Mouse (Mus musculus) retina, postnatal 7 days (tissue): Measurements from ENCODE around the gene Rars.
"Not testable (repeated sequence)": the region's sequence is repeated elsewhere in the genome, so short reads cannot be mapped to it uniquely, and the experiment has no call there.

Experiments used
- DNase-seq: peaks from one replicate; pipeline ENCODE4 v3.0.0-alpha.2; 2012; ENCODE audit warnings: low read depth, low spot score

Rars gene

DNA sequence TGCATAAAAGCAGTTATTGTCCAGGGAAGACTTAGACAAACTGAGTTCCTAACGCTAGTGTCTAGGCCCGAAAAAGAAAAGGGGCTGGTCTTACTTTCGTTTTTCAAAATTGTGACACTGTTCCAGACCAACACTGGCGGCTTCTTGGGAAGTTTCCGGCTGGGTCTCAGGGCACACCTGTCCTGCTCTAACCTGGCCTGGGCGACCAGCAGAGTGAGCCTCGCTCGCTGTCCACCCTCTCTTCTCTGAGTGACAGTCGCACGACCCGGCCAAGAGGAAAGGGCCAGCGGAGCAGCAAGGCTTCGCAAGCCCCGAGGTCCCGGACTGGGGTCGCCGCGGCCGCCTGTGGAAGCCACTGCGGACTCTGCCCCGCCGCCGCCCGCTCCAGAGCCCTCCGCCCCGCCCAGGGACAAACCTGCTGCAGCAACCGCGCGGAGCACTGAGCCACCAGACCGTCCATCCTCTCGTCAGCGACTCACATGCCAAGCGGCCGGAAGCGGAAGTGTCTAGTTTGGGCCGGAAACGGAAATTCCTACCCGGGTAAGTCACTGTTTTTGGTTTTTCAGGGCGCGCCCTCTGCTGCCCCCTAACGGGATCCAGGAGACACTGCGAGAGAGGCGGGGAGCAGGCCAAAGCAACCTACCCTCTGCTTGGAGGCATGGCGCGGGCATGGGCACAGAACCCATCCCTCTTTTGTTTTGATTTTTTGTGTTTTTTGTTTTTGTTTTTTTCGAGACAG, at the start of gene Rars:
Gene Rars, minus strand, starts transcription at position 485 of the 739 bp plus-strand sequence.
- DNase-seq = peak; percentile 91

DNA sequence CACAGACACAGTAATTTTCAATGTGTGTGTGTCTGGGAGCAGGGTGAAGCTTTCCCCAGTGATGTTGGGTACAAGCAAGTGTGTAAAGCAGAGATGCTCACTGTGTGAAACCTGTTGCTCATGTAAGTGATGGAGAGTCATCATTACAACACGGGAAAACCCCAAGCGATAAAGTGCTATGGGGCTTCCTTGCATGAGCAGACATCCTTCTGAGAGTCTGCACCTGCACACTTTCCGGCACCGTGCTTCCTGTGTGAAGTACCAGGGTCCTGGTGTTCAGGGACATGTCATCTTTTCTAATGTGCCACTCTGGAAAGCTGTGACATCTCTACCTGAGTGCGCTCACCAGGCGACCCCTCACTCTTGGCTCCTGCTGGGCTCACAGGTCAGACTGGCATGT, 48.5 kb upstream of the Rars start:
- no peak for DNase-seq

DNA sequence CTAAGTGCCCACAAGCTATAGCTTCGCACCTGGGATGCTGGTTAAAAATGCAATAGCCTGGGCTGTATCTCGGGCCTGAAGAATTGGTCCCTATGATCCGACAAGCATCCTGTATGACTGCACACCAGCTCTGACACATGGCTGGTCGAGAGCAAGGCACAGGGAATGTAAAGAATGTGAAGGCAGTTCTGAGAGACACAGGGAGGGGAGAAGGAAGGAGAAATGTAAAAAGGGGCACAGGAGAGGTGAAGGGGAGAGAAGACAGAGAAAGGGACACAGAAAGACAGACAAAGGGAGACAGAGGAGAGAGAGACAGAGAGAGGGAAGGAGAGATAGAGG, 44.2 kb upstream of the Rars start:
- DNase-seq = no peak

DNA sequence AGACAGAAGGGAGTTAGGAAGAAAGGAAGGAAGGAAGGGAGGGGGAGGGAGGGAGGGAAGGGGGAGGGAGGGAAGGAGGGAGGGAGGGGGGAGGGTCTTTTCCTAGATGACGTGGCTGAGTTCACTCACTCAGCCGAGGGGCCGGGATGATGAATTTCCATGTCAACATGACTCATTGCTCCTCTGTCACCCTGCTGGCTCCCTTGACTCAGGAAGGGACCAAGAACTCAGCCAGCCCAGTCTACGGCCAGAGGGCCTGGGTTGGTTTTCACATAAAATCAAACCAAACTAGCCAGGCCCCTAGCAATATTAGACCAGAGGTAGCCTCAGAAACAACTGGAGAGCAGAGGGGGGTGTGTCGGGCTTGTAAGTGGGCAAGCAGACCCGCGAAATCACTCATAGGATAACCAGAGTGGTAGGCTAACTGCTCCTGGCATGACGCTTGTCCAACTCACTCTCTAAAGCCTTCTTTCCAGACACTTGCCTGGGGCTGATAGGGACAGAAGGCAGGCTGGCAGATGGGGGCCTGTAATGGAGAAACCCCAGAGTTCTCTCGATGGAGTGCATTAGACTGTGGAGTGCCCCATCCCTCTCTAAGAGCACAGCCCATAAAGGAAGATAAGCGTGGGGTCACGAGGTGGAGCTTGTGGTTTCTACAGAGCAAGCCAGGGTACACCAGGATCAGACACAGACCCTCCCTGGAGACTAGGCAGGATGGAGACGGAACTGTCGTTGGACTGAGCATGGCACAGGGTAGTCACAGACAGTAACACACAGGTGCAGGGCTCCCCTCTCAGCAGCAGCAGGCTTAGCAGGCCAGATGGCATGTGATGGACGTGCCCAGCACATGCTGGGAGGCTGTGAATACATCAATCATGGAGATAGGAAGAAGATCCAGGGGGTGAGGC, 43.6 kb upstream of the Rars start:
- no peak for DNase-seq

DNA sequence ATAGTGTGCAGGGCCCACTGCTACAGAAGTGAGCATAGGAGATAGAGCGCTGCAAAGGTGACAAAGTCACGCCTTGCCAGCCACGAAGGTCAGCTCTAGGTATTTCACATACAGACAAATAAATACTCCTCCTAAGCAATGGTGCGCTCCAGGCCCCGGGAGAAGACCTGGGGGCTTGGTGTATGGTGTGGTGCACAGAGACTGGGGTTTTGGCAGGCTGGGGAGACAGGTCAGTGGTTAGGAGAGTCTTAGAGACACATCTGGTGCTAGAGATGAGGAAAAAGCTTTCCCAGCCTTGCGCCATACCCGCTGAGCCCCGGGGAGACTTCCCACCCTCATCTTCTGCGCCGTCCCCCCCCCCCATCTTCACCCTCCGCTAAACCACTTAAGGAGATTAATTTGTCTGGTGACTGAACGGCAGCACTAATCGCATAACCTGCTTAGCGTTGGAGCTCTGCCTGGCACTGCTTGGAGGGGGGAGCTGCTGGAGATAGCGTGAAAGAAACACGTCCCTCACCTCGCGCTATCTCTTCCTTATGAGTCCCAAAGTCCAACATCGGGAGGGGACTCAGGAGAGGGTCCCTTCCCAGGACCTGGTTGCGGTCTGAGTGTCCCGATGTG, 39.4 kb upstream of the Rars start:
- peak; percentile 86 for DNase-seq

DNA sequence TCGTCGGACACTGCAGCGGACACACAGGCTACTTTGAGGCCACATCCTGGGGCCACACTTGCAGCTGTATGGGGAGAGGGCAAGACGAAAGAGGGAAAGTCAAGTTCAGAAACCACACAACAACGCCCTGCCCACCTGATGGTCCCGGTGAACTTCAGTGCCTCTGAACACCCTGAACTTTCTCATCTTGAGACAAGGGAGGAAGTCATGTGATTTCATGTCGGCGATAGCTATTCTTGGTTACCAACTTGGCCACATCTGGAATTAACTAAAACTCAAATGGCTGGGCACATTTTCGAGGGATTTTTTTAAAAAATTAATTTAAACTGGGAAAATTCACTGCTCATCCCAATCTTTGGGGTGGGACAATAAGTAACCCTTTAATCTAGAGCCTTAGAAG, 36.7 kb upstream of the Rars start:
- DNase-seq = no peak

DNA sequence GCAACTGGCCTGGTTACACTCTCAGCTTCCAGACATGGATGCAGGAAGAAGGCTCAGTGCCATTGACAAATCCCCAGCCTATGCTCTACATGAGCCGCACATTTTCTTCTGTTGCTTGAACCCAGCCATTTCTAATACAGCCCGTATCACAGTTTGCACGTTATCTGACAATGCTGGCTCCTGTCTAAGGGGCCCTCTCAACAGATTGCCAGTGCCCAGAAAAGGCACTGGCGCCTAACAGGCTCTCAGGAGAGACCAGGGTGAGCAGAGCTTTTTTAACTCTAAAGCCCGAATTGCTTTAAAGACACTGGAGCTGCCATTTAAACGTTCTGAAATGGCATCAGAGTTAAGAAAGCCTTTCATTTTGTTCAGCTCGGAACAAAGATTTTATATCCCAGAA, 31.8 kb upstream of the Rars start:
- DNase-seq = no peak

DNA sequence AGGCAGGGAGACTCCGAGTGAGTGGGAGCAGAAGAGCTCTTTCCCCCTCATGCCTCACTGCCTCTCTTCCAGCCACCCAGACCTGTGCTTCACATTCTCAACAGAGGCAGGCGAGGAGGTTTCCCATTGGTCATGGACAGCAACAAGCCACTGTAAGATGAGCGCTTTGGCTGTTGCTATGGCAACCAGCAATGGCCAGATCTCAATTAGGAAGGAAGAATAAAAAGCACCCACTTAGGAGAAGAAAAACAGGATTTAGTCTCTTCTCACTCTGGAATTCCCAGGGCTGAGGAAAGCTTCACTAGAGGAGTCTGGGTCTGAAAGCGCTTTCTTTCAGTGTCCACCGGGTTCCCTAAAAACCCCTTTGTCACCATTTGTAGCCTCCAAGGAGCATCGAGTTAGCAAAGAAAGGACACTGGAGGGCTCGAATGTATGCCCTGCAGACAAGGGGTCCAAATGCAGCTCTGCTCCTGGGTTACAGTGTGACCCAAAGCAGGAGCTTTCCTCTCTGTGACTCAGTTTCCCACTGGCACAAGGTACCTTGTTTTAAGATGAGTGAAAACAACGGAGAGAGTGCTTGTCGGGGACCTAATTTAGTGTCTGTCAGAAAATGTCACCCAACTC, 30.8 kb upstream of the Rars start:
- DNase-seq = no peak

DNA sequence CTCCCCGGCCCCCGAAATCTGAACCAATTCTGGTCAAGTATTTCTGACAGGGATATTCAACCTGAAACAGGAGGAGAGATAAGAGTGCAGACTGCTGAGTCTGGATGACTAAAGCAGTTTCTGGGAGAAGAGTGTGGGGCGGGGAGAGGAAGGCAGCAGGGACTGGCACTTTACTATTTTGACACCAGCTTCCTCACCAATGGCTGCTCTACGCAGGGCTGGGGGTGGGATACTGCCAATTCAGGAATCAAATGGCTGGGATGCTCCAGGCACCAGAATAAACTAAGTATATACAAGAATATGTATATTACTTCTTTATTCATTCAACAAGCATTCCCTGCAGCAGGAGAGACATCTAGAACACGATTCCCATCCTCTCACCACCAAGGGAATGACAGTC, 29.3 kb upstream of the Rars start:
- DNase-seq = no peak

DNA sequence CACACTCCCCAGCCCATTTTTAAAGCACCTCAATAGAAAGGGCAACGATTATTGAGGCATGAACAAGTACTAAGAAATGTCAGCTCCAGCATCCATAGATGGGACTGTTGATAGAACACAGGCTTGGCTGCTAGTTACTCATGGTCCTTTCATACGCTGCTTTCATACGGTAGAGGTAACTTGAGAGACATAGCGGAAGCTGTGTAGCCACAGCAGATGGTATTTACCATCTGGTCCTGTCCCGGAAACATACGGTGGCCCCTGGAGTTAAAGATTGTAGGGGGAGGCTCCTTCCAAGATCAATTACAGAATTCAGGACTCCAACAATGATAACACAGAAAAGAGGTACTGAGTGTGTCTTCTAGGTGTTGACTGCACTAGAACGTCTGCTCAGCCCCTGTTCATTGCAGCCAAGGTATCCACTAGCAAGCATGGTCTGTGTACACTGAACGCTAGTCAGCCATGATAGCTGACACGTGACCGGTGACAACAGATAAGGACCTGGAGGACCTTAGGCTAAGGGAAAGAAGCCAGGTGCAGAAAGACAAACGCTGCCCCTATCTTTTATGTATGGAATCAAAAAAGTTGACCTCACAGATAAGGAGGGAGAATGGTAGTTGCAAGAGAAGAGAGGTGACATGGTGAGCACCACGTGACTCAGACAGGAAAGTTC, 23.2 kb upstream of the Rars start:
- no peak for DNase-seq

DNA sequence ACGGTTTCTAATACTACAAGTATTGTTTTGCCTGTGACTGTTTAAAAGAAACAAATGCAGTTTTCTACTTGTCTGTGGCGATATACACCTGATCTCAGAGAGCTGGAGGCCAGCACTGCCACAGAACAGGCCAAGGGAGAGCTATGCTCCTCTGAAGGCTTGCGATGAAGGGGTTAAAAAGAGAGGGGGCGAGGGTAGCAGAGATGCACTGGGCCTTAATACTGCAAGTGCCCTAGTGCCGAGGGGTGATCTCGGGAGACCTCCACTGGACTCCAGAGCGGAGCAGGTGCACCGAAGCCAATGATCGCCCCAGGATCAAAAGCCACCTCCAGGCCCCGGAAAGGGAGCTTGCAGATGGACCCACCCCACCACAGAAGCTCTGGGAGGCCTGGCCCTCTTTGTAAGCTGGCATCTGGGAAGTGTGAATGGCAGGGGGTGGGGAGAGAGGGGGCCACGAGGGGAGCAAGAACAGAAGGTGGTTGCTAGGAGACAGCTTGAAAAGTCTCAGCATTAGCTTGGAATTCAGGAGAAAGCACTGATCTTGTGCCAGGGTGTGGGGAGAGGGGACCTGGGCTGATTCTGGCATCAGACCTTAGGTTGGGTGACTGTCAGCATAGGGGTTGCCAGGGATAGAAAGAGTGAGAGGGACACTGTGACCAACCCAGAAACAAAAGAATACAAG, 22.2 kb upstream of the Rars start:
- no peak for DNase-seq

DNA sequence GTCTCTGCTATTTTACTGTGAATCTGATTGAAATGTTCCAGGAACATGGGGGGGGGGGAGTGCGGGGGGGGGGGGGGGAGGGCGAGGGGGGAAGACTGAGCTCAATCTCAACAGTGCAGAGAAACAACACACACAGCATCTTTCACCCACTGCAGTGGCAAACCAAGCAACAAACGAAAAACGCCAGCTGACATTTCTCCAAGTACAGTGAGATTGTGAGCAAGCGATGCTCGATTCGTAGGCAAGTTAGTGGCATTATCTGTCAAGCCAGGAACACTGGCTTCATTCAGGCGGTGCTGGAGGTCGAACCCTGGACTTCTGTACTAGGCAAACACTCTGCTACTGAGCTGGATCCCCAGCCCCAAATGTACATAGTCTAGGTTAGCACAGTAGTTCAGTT, 21.3 kb upstream of the Rars start:
- no peak for DNase-seq

DNA sequence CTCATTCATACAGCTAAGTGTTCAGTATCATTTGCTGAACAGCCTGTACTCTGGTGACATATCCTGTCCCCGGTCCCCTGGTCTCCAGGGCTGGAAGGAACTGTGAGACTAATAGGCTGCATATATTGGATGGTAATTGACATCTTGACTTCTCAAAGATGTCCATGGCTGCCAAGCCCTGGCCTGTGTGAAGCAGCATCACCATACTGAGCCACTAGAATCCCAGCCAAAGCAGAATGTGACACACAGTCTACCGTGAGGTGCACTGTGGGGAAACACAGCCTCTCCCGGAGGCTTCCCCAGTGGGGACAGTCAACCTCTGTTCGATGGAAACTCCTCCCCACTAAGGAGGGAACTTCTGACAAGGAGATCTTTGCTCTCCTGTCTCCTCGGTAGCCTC, 20.6 kb upstream of the Rars start:
- no peak for DNase-seq

DNA sequence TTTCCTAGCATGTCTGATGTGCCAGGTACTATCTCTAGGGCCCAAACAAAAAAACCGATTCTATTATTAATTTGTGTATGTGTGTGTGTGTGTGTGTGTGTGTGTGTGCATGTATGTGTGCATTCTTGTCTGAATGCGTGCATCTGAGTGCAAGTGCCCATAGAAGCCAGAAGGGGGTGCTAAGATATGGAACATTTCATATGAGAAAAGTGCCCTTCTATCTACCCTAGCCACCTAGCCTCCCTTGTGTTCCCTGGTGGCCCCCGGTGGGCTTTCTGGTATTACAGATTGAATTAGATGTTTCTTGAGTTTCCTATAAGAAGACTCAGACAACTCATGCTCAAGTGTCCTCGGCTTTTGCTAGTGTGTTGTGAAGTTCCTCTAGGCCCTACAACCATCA, 19.3 kb upstream of the Rars start:
- no peak for DNase-seq

DNA sequence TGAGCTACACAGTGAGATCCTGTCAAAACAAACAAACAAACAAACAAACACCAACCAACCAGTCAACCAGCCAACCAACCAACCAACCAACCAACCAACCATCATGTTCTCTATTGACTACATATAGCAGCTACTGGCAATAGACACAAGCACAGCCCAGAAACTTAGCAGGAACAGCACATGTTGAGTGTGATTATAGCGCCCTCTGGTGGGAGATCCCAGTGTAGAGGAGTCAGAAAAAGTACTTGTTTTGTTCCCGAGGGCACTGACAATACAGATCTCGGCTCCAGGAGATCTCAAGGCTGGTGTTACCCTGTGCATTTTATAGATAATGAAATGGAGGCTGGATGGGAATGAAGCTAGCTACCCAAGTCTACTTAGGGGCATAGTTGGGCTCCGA, 18.4 kb upstream of the Rars start:
- no peak for DNase-seq

DNA sequence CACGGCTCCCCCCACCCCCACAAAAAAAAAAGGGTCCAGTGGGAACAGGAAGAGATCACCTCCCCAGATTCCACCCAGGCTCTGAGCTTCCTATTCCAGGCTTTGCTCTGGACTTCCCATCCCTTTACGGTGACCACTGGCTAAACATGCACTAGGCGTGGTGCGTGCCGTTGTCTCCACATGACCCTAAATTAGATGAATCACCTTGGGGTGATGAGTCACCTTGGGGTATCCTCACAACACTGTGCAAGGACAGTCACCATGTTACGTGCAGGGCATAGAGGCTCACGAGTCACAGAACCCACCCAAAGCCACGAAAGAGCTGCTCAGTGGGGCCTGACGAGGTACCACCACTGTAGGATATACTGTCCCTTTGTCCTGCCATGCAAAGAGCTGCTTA, 10.0 kb upstream of the Rars start:
- DNase-seq = no peak

DNA sequence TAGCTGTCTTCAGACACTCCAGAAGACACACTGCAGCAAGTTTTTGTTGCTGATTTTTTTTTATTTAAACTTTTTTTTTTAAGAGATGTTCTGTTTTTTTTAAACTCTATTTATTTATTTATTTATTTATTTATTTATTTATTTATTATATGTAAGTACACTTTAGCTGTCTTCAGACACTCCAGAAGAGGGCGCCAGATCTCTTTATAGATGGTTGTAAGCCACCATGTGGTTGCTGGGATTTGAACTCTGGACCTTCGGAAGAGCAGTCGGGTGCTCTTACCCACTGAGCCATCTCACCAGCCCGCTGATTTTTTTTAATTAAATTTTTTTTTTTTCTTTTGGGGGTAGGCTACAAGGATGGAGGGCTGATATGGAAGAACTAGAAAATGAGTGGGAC, 8.3 kb upstream of the Rars start:
- not testable (repeated sequence) for DNase-seq

DNA sequence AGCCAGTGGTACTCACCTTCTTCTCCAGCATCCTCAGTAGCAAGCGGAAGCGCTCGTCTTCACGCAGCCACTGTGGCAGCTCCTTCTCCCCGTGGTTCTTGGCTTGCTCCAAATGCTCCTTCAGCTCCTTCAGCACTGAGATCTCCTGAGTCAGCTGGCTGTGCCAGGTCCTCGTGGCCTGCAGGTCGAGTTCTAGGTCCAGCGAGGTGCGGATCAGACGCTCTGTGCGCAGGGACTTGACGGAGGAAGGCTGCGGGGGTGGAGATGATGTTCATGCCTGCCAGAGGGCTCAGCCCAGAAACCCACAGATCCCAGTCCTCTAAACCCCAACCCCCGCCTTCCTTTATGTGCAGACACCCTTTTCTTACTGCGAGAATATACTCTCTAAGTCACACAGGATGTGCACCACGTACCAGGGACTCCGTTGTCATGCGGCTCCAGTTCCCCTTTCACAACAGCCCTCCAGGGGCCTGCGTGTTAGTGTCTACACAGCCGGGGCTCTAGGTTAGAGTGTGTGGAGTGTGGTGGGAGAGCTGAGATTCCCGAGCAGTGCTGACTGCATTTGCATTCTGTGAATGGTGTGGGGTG, 7.5 kb upstream of the Rars start:
- no peak for DNase-seq

DNA sequence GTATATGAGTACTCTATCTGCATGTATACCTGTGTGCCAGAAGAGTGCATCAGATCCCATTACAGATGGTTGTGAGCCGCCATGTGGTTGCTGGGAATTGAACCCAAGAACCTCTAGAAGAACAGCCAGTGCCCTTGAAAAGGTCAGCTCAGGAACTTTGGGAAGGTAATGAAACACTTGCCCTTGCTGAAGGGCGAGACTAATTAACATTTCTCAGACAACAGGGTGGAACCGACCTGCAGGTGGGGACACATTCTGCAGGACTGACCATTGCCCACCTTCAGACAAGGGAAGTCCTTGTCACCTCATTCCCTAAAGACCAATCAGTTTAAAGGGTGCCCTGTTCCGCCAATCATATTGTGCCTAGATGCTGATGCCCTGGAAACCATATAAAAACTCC, 6.5 kb upstream of the Rars start:
- not testable (repeated sequence) for DNase-seq

DNA sequence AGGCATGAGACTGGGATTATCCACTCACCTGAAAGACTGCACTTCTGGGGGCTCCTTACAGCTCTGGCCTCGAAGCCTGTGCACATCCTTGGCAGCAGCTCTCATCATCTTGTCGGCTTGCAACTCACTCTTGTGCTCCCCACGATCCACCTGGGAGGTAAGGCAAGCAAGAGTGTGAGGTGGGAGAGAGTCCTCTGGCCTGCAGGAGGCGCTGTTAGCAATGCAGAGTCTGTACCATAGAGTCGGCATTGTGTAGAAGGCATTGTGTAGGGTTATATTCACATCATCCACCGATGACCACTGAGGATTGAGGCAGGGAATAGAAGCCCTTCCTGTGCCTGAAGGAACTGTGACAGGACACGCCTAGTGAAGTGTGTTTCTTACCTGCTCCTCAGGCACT, 6.0 kb upstream of the Rars start:
- DNase-seq = no peak
